Mouse (Mus musculus) adrenal gland, postnatal 0 days (tissue): ENCODE data around the gene Camsap1. TPM values are rescaled to one million over a fixed set of nuclear protein-coding genes. Genes with fewer than 3 reads are reported as not detected.

Experiments used
- polyA plus RNA-seq: library from polyadenylated mRNA; unstranded; fragments of >200 nt; fragmentation: Nextera tagmentation; extraction: Ambion mirVana; gene quantifications from 2 replicates; pipeline ENCODE4 v1.2.1, GENCODE M21; 2015

Camsap1 gene
- 8.6 and 10.9 TPM in 2 replicates for polyA plus RNA-seq

DNA sequence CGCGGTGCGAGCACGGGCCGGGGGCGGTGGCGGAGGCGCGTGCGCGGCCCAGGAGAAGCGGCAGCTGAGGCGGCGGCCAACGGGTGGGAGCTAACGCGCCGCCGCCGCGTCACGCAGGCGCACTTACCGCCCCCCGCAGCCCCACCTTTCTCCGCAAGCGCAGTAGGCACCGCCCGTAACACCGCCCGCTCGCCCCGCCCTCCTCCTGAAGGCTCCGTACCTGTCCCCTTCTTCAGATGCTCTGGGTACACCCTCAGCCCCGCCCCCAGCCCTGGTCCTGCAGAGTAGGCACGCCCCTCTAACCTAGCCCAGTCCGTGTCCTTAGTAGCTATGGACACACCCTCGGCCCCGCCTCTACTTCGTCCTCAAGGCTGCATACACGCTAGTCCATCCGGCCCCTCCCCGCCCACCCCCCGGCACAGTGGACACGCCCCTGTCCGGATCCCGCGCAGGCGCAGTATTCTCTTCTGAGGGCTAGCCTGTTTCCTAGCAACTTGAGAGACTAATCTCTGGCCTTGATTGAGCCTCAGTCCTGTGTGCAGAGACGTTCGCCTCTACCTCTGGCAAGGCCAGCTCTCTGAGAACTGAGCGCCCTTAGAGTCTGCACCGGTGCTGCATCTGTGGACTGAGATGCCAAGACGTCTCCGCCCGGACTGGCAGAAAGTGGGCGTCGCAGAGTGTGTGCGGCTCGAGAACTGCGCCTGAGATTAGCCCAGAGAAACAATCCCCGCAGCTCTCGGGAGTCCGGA, at the start of gene Camsap1:
Camsap1 (minus strand) TSS at position 124 of the 749 bp plus-strand sequence.

DNA sequence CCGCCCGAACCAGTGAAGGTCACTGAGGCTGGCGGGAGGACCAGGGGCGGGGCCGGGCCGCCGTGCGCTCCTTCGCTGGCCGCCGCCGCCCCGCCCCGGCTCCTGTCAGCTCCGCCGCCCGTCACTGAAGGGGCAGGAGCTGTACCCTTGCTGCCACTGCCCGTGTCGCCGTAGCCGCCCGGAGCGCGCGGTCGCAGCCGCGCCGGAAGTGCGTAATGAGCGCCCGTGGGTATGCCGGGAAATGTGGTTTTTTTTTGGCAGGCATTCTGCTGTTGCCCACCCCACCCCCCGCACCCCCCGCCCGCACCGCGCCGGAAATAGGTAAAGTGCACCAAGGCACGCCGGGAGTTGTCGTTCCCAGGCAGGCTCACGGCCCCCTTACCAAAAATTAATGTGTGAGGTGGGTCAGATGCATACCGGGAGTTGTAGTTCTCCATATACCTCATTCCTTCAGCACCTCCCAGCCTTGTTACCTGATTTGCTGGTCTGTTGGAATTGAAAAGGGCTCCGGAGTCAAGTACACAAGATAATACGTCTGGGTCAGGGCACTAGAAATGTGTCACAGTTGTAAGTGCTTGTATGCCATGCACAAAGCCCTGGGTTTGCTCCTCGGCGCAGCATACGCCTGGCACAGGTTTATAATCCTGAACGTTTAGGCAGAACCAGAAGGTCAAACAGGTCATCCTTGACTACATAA, 38.6 kb upstream of the Camsap1 start, which contains the start of gene Ubac1:
Ubac1 (minus strand) TSS at position 187 of the 697 bp plus-strand sequence.

Other genes with a start within 250 kb of the Camsap1 start
- gene Obp2b, start 246.3 kb downstream of the Camsap1 start, polyA plus RNA-seq: not detected in 2 replicates
- gene Lcn3, start 217.7 kb downstream of the Camsap1 start, polyA plus RNA-seq: not detected in 2 replicates
- not detected in 2 replicates for gene Lcn11, start 206.3 kb downstream of the Camsap1 start, polyA plus RNA-seq
- not detected in 2 replicates for gene Gm13539, start 201.0 kb downstream of the Camsap1 start, polyA plus RNA-seq
- gene Glt6d1, start 167.4 kb downstream of the Camsap1 start, polyA plus RNA-seq: not detected in 2 replicates
- not detected in 2 replicates for gene Lcn9, start 160.1 kb downstream of the Camsap1 start, polyA plus RNA-seq
- 0.09 TPM in 1 of 2 replicates, not detected in the other for gene Sohlh1, start 136.0 kb downstream of the Camsap1 start, polyA plus RNA-seq
- 3.0 and 3.6 TPM in 2 replicates for gene Kcnt1, start 119.5 kb downstream of the Camsap1 start, polyA plus RNA-seq
- gene Ubac1, start 38.5 kb upstream of the Camsap1 start, polyA plus RNA-seq: 51.3 and 77.7 TPM in 2 replicates
- gene Nacc2, start 139.9 kb upstream of the Camsap1 start, polyA plus RNA-seq: 7.0 and 13.4 TPM in 2 replicates
- 0.66 and 2.2 TPM in 2 replicates for gene Lhx3, start 225.0 kb upstream of the Camsap1 start, polyA plus RNA-seq